Mouse (Mus musculus): ENCODE results near the gene Cdc26.

Gene Cdc26

DNA sequence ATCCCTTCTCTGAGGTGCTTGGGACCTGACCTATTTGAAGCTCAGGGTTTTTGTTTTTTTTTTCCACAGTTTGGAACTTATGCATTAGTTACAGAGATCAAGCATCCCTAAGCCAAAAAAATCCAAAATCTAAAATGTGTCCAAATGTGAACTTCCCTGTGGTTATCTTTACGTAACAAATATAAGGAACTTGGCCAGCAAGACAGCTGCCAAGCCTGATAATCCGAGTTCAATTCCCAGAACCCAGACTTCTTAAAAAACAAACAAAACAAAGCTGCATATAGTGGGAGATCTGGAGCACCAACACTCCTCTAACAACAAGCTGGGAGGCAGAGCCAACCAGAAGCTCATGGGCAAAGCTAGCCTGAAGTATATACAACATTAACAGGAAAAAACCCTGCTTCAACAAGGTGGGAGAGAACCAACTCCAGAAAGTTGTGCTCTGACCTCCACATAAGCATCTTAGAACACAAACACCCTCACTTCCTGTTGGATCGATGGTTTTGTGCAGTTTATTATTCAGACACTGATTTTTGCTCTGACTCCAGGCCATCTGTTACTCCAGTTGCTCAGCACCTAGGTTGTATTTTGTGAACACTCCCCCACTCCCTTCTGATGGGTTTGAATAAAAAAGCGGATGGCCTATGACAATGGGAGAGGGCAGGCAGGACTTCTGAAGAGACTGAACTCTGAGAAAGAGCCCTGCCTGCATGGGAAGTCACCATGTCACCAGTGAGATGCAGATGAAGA lies 10.7 kb downstream of the Cdc26 start:
- DNase-seq: no peak

DNA sequence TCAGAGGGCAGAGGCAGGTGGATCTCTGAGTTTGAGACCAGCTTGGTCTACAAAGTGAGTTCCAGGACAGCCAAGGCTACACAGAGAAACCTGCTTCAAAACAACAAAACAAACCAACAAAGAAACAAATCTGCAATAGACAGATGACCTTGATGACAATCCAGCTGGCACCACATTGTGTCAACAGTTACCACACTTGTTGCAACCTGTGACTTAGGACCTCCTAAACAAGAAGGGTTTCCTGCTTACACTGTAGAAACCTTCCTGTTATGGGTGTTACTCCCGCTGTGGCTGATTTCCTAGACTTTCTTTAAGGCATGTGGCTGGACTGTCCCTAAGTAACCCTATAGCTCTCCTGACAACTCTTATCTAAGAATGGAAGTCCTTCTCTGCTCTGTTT lies 12.6 kb downstream of the Cdc26 start:
- DNase-seq: no peak

DNA sequence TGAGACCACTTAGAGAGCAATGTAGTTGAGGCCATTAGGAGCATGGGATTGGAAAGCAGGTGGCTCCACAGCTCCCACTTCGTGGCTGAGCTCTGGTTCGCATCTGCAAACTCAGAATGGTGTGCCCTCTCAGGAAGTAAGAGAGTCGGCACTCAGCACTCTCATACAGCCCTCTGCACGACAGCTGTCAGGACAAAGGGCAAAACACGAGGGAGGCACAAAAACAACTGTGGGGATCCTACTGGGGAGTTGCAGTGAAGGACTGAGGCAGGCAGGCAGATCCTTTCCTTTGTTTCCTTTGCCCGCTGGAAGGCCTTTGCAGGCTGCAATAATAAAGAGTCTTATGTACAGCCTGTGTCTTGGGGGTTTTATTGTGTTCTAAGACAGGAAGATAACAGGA lies 15.0 kb downstream of the Cdc26 start:
- no peak for DNase-seq

DNA sequence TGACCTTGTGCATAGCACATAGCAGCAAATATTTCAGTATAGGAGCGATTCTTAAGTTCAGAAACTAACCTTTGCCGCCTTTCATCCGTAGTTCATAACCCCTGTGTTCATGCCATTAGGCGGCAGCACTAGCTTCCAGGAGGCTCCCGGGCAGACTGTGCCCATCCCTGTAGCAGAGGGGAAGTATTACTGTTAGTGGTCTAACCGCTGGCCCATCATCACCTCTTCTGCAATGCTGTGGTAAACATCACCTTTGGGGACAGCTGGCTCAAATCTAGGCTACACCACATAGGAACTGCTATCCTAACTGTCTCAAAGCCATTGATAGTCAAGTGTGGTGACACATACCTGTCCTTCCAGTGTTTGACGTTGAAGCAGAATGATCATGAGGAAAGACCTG lies 16.6 kb downstream of the Cdc26 start:
- DNase-seq: peak in 1 of 2 experiments; percentile 6

DNA sequence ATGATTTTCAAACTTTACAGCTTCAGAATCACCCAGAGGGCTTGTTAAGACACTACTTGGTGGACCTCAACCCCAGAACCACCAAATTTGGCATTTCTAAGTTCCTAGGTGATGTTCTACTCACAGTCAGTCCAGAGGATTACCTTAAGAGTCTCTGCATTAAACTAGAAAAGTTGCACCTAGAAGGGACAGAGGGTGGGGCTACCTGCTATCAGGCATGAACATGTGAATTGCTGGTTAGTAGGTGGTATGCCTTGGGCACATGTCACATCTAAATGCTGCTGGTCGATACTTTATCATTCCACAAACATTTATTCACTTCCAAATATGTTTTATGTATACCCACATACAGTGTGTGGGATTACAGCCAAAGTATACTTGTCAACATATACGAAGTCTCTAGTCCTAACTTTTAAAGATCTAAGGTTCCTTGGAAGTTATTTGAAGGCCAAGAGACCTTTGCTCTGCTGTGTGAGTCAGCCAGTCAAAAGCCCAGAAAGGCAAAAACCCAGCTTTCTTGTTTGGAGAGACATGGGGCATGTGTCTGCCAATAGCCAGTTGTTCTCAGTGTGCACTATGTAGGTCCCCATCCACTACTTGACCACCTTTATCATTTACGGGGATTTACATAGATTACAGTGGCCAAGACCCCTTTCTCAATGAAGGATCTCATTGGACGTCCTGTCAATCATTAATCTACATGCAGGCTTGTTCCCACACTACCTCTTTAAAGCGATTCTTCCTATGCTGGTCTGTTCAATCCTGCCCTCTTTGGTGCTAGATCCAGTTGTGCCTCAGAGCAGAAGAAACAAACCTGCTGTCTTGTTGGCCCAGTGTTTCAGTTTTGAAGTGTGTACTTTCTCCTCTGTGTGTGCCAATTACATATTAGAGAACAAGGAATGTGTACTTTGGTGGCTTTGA lies 18.6 kb downstream of the Cdc26 start:
- DNase-seq: no peak

DNA sequence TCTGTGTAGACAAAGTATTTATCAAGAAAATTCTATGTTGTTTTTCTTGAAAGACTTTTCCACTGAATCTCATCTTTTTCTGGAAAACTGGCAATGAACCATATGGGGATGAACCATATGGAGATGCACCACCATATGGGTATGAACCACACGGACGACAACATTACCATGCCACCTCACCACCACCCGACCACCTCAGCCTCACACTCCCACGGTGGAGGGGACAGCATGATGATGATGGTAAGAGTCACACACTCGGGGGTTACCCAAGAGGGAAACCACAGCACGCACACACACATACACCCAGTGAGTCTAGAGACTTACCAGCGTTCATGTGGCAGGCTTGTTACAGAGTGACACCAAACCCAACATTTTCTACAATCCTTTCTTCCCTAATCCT lies 23.0 kb downstream of the Cdc26 start:
- DNase-seq: no peak

DNA sequence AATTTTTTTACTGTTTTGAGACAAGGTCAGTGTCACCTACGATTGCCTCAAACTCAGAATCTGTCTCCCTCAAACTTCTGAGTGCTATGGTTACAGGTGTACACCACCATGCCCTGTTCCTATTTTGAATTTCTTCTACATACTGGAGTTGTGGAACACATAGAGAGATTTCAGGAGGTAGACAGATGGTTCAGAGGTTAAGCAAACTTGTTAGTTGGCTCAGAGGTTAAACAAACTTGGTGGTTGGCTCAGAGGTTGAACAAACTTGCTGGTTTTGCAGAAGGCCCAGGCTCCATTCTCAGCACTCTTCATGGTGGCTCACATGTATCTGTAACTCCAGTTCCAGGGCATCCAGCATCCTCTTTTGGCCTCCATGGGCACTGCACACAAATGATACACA lies 24.3 kb downstream of the Cdc26 start:
- DNase-seq: no peak

DNA sequence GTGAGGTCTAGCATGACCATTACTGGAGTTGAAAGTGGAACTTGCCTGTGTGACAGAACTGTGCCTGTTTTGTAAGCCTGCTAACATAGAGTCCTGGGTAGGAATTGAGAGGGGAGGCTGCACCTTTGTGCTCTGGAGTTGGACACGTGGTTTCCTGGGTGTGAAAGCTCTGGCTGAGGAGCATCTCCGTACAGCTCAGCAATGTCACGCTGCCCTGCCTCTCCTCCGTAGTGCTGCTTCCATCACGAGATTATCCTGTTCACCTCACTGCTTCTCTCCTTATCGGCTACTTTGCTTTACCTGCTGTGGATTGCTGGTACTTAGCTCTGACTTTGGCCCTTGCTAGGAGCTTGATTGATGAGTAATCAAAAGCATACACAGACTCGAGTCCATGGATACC lies 24.7 kb downstream of the Cdc26 start:
- DNase-seq: no peak

DNA sequence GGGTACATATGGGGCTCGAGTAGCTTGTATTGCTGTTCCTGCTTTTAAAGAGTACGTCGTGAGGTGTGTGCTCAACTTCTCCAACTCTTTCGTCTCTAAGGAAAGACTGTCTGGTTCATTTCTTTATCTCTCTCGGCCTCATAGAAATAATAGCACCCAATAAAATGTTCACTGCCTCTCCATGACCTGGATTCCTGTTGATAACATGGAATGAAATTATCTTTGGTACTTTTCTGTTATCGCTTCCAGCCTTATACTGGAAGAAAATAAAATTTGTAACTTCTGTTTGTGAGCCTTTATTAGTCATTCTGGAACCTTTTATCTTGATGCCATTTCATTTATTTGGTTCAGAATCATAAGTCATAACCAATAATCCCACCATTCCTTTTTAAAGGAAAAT lies 25.2 kb downstream of the Cdc26 start:
- DNase-seq: no peak

DNA sequence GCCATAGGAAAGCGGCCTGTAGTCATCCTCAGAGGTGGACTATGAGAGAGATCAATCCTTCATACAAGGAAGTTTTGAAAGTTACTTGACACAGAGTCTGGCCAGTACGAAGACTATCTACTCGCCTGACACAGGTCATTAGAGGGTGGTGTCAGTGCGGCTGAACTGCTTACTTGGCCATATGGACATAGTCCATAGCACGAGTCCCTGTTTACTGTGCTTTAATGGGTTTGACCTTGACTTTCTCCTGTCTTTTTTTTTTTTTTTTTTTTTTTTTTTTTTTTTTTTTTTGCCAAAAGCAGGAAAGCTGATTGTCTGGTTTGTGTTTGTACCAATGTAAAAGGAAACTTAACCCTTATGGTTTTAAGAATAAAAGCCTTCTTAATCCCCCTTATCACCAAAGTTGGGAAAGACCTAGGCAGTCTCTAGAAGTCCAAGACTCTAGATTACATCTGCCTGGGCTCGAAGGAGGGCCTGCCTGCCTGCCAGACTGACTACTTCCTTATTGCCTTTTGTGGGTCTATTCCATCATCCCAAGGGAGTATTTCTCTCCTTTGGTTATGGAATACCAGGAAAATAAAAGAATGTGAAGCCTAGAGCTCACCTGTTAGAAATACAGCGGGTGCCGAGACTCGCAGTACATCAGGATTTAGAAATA lies 28.6 kb downstream of the Cdc26 start:
- DNase-seq: no peak

DNA sequence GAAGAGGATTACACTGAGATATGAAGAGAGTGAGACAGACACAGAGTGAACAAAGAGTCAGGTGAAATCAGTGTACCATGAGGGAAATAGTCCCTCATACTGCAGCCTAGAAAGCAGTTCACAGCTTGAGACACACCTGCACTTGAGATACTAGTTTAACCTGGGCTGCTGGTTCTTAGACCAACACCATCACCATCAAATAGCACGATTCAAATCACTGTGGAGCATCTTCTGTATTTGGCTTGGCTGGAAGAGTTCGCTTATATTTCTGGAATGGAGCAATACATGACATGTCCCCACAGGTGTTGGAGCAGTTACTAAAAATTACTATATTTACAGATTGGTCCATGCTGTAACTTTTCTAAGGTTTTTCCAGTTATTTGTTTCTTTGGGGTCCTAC lies 32.3 kb downstream of the Cdc26 start:
- no peak for DNase-seq

DNA sequence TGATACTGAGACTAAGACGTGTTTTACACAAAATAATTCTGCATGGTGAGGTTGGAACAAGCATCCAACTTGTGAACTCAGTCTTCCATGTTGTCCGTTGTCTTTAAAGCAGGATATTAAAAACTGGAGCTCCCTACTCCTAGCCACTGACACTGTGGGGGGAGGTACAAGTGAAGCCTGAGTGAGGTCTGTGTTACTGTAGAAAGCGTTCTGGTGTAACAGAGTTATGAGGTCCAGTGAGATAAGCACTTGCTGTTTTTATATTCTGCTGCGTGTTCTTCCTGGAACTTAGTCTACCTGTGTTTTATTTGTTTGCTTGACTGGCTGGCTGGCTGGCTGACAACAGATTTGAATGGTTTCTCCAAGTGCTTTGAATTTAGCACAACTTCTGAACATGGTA lies 34.1 kb downstream of the Cdc26 start:
- no peak for DNase-seq

DNA sequence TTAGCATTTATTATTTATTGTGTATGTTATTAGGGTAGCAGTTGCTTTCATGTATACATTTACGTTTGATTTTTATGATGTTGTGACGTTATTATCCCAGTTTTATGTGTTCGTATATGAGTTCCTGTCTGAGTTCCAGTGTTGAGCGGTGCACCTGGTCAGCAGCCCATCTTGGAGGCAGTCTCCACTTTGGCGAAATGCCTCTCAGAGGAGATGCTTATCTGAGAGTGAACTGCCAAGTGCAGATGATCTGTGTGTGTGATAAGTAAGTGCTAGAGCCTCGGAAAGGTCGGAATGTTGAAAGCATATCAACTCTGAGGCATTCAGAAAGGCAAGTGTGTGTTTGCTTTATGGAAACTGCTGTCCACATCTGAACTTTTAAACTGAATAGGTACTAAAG lies 34.8 kb downstream of the Cdc26 start:
- DNase-seq: no peak

DNA sequence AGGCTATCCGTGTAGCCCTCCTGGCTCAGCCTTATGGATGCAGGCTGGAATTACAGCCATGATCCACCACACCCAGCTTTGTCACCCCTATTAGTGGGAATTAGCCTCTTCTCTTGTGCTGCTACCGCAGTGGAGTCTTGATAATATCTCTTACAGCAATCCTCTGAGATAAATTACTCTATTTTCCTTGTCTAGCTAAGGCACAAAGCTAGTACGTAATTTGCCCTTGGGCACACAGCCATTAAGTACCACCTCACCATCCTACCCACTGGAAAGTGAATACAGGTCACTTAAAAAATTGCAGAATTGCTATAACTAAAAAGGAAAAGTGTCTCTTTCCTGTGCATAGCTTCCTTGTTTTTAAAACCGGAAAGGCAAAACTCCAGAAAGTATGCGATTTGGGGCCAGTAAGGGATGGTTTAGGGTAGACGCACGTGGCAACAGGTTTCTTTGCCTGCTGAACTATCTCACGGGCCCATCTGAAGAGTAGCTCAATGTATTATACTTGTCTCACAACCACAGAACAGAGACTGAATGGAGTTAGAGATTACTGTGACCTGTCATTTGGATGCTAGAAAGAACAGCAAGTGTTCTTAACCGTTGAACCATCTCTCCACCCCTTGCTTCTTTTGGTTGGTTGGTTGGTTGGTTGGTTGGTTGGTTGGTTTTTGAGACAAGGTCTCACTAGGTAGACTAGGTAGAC lies 35.5 kb downstream of the Cdc26 start:
- no peak for DNase-seq

DNA sequence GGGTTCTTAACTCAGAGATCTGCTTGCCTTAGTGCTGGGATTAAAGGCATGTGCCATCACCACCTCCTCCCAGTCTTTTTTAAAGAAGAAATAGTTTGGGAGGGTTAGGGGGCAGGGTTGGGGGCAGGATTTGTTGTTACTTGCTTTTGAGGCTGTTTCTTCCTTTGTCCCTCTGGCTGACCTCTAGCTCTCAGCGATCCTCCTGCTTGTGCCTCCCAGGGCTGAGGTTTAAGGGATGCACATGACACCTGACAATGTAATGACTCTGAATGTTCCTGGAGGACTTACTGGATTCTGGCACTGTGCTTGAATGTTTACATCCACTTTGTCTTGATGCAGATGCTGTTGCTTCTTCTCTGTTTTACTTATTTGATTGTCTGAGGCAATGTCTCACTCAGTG lies 36.0 kb downstream of the Cdc26 start:
- no peak for DNase-seq

DNA sequence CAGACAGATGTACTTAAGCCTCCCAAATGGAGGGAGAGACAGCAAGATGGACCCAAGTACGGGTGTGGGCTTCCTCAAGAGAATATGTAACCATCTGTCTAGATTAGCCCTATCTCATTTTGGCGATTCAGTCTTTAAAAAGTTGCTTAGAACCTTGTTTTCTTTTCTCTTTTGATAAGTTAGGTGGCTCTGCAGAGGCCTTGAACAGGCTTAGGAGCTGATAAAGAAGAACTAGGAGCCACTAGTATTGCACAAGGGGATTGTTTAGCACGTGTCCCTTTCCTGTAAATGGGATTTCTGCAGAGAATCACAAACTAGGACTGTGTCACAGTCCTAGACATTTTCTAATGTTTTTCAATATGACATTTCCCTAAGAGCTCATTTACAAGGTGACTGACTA lies 39.4 kb downstream of the Cdc26 start:
- no peak for DNase-seq

DNA sequence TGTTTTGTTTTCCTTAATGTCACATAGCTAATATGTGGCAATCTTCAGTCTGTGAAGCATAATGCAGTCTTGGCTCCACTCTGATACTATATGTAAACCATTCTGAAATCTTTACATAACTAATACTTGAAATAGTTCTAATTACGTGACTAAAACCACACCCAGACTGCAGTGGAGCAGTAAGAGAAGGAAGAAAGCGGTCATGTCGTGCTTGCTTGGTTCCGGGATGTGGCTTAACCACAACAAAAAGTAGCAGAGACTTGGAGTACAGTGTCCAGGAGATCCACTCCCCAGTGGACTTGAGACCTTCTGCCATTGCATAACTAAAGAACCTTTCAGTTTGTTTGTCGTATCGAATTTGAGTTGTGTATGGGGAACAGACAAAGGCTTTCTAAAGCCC lies 40.9 kb downstream of the Cdc26 start:
- DNase-seq: no peak

DNA sequence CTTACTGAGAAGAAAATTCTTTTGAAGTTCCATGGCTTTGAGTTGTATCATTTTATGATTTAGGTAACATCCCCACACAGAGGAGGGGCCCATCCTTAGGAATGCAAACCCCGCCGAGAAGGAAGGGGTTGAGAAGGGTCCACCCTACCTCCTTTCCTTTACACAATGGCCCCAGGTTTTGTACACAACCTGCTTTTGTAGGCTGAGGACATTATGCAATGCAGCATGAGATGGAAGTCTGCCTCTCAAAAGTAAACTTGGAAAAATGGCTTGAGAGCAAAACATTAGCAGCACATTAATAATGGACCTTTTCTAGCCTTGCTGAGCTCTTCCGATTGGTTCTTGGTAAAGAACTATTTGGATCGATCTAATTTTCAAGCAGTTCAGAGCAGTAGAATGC lies 42.2 kb downstream of the Cdc26 start:
- no peak for DNase-seq

DNA sequence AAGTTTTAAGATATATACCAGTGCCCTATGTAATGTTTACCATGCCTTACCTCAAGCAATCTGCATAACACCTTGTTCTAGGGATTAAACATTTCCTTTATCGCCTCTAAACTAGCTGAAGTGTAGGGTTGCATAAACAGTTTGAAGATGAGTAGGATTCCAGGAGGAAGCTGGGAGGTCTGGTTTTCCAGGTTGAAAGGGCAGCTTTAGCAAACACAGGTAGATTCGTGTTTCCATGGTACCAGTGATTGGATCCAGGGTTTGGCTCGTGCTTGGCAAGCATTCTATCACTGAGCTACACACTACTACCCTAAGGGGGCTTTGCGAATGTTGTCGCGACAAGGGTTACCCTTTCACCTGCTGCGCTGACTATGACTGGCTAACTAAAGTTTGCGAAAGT lies 44.1 kb downstream of the Cdc26 start:
- no peak for DNase-seq

DNA sequence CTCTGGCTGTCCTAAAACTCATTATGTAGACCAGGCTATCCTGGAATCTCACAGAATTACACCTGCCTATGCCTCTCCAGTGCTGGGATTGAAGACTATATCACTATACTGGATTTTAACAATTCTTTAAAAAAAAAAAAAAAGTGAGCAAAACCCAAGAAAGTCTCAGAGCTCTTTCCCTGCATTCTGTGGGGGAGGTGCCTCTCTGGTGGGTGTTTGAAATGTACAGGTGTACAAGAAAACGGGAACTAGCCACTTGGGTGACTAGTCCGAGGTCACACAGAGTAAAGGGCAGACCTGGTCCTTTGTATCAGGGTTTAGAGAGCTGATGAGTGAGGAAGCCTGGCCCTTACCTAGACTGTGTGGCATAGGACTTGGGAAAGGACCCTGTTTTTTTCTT lies 46.0 kb downstream of the Cdc26 start:
- DNase-seq: no peak

DNA sequence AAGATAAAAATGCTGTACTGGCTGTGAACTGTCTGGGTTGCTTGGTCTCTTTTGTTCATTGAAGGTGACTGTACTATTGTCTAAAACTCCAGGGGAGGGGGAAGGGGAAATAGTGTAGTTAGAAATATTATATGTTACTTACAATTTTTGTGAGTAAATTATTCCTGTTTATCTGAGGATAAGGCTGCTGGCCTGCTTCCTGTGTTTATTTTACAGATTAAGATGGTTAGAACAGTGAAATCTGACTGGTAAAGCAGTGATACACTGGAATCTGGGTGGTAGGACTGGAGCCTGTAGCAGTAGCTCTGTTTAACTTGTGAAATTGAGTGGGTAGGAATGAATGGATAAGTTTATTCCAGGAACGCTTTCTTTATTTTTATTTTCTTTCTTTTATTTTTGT lies 46.4 kb downstream of the Cdc26 start:
- no peak for DNase-seq

DNA sequence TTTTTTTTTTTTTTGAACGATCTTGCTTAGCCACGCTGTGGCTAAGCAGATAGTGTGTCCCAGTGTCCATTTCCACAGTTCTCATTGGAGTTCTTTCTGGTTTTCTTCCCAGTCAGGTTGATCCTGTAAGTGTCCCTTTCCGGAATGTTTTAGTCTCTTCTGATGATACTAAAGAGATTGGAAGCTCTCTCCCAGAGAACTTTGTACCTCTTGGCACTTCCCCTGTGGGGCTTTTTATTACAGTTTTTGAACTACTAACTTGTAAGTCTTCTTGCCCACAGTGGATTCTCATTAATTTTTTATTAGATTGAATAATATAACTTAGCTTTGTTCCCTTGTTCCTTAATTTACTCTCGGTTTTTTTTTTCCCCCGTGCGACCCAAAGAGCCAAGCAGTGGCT lies 46.9 kb downstream of the Cdc26 start:
- DNase-seq: no peak

DNA sequence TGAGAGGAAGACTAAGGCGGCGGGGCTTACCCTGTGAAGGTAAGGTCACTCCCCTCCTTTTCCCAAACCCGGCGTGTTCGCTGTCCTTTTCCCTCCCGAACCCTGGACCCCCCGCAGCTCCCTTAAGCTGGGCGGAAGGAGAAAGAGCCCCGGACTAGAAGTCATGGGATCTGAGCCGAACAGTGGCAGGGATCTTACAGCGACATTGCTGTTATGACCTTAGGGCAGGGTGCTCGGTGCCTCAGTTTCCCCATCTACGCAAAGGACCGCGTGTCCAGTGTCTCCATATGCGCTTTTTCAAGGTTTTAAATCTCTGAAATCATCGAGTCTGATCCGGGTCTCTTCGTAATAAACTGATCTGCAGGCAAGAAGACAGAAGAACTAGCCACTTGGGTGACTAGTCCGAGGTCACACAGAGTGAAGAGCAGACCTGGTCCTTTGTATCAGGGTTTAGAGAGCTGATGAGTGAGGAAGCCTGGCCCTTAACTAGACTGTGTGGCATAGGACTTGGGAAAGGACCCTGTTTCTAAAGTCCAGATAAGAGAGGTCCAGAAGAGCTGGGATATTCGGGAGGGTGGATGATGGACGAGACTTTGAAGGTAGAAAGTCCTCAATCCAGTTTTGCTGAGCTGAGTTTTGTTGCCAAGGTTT lies 47.5 kb downstream of the Cdc26 start:
- DNase-seq: no peak
